Mouse (Mus musculus): ENCODE measurements around the gene Olfr432. TPM values are rescaled to one million over a fixed set of nuclear protein-coding genes. Genes with fewer than 3 reads are reported as not detected.

Gene Olfr432
- polyA plus RNA-seq, 1 experiment, result not detected

DNA sequence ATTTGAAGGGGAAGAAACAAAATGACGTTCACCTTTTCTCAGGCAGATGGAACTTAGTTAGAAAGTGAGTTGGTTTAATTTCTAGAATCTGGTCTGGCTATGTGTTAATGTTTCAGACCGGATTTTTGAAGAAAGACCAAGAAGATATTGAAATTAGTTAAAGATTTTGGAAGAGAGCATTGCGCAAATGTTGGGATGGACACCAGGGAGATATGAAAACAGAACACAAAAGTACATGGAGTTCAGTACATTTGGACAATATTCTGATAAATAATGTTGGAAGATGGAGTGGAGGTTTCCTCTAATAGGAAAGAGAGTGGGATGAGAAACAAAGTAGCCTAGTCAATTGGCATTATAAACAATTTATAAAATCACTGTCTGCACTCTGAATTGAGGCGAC, 2.5 kb downstream of the Olfr432 start:
- Histone ChIP-seq H3K4me3 (ENCODE audit: insufficient read depth, poor library complexity, severe bottlenecking) (no peak overlapping the region), H3ac (ENCODE audit: control insufficient read depth, insufficient read length, low read depth) (no peak overlapping the region), H3K79me2 (ENCODE audit: control insufficient read depth, insufficient read depth) (no peaks in the 10 kb centered on the region), H3K79me3 (ENCODE audit: low read depth) (no peaks in the 10 kb centered on the region), H3K36me3 (ENCODE audit: control insufficient read depth, insufficient read depth) (no peaks in the 10 kb centered on the region), H3K27me3 (ENCODE audit: control insufficient read depth, insufficient read depth, insufficient read length) (no peaks in the 10 kb centered on the region)
- no peak for TF ChIP-seq MAX (IDR thresholded peaks at IDR 0.05)
- TF ChIP-seq USF1 (IDR thresholded peaks at IDR 0.05; ENCODE audit: low read depth), result no peak
- no peak for TF ChIP-seq CTCF (IDR thresholded peaks at IDR 0.05; ENCODE audit: control insufficient read depth, insufficient read depth, insufficient read length)
- TF ChIP-seq CEBPB (IDR thresholded peaks at IDR 0.05; ENCODE audit: low read depth), result no peak
- no peak for TF ChIP-seq MYOD1 (IDR thresholded peaks at IDR 0.05; ENCODE audit: control insufficient read depth, insufficient read length, low read depth)
- no peak for TF ChIP-seq FOSL1 (IDR thresholded peaks at IDR 0.05; ENCODE audit: insufficient read depth, low read length, poor library complexity, severe bottlenecking)
- no peak for TF ChIP-seq MYOG (IDR thresholded peaks at IDR 0.05; ENCODE audit: control insufficient read depth, extremely low read depth, insufficient read length)

DNA sequence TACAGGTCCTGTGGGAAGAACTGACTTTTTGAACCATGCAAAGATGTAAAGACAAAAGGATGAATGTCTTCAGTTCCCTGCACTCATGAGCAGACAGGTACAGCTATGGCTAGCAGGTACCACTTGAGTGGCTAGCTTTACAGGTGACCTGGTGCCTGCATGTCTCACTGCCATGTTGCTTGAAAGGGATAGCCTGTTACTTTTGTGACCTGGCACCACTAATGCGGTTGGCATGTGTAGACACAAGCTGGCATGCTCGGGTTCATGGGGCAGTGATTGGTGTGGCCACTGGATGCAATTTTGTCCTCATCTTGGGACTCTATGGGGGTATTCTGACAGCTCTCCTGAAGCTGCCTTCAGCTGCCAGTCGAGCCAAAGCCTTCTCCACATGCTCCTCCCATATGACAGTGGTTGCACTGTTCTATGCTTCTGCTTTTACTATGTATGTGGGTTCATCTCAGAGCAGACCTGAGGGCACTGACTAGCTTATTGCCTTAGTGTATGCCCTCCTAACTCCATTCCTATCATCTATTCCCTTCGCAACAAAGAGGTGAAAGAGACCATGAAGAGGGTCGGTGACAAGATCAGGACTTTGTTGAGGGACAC, 3.0 kb downstream of the Olfr432 start:
- Histone ChIP-seq H3K36me3 (ENCODE audit: control insufficient read depth, insufficient read depth) (no peaks in the 10 kb centered on the region), H3K79me3 (ENCODE audit: low read depth) (no peaks in the 10 kb centered on the region), H3ac (ENCODE audit: control insufficient read depth, insufficient read length, low read depth) (no peak overlapping the region), H3K79me2 (ENCODE audit: control insufficient read depth, insufficient read depth) (no peaks in the 10 kb centered on the region), H3K27me3 (ENCODE audit: control insufficient read depth, insufficient read depth, insufficient read length) (no peaks in the 10 kb centered on the region), H3K4me3 (ENCODE audit: insufficient read depth, poor library complexity, severe bottlenecking) (no peak overlapping the region)
- TF ChIP-seq MYOD1 (IDR thresholded peaks at IDR 0.05; ENCODE audit: control insufficient read depth, insufficient read length, low read depth) (no peak), CTCF (IDR thresholded peaks at IDR 0.05; ENCODE audit: control insufficient read depth, insufficient read depth, insufficient read length) (no peak)

DNA sequence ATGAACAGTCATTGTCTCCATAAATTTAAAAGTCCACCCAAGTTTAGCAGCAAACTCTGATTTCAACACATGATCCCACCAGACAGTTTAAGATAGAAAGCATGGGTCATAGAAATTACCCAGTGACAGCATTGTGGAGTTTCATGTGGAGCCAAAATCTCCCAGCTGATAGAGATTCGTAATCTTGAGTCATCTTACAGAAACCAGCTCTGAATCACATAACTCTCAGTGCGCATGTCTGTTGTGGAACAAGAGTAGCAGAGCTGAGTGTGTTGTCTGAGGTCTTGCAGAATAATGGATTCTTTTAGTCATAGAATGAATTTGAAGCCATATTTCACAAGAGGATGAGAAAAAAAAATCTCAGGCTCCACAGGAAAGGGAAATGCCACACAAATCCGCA, 4.0 kb downstream of the Olfr432 start:
- no peak for TF ChIP-seq MYOD1 (IDR thresholded peaks at IDR 0.05; ENCODE audit: control insufficient read depth, insufficient read length, low read depth)
- no peak for TF ChIP-seq MAX (IDR thresholded peaks at IDR 0.05)
- no peak for TF ChIP-seq MYOG (IDR thresholded peaks at IDR 0.05; ENCODE audit: control insufficient read depth, extremely low read depth, insufficient read length)
- TF ChIP-seq CEBPB (IDR thresholded peaks at IDR 0.05; ENCODE audit: low read depth), result no peak
- no peak for TF ChIP-seq CTCF (IDR thresholded peaks at IDR 0.05; ENCODE audit: control insufficient read depth, insufficient read depth, insufficient read length)
- TF ChIP-seq USF1 (IDR thresholded peaks at IDR 0.05; ENCODE audit: low read depth), result no peak
- no peak for TF ChIP-seq FOSL1 (IDR thresholded peaks at IDR 0.05; ENCODE audit: insufficient read depth, low read length, poor library complexity, severe bottlenecking)
- no peak overlapping the region for H3ac ChIP-seq (ENCODE audit: control insufficient read depth, insufficient read length, low read depth)
- H3K27me3 ChIP-seq (ENCODE audit: control insufficient read depth, insufficient read depth, insufficient read length), result no peaks in the 10 kb centered on the region
- no peak overlapping the region for H3K4me3 ChIP-seq (ENCODE audit: insufficient read depth, poor library complexity, severe bottlenecking)
- H3K79me3 ChIP-seq (ENCODE audit: low read depth), result no peaks in the 10 kb centered on the region
- no peaks in the 10 kb centered on the region for H3K36me3 ChIP-seq (ENCODE audit: control insufficient read depth, insufficient read depth)
- H3K79me2 ChIP-seq (ENCODE audit: control insufficient read depth, insufficient read depth), result no peaks in the 10 kb centered on the region

DNA sequence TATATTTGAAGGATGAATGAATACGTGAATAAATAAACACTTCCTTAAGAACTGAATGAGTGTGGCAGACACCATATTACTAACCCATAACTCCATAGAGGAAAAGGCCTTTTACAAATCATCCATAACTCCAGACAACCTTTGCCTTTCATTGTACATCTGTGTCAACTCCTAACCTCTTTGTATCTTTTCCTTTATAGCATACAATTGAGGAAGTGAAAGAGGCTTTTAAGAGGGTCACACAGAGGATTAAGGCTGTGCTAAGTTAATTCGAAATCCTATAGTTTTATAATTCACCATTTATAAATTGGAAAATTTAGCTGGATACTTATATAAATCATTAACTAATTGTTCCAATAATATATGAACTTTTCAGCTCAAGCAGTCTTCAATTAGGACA, 6.2 kb downstream of the Olfr432 start:
- Histone ChIP-seq H3K4me3 (ENCODE audit: insufficient read depth, poor library complexity, severe bottlenecking) (no peak overlapping the region), H3K27me3 (ENCODE audit: control insufficient read depth, insufficient read depth, insufficient read length) (no peaks in the 10 kb centered on the region), H3K79me2 (ENCODE audit: control insufficient read depth, insufficient read depth) (no peaks in the 10 kb centered on the region), H3K79me3 (ENCODE audit: low read depth) (no peaks in the 10 kb centered on the region), H3K36me3 (ENCODE audit: control insufficient read depth, insufficient read depth) (no peaks in the 10 kb centered on the region), H3ac (ENCODE audit: control insufficient read depth, insufficient read length, low read depth) (no peak overlapping the region)
- TF ChIP-seq CTCF (IDR thresholded peaks at IDR 0.05; ENCODE audit: control insufficient read depth, insufficient read depth, insufficient read length), result no peak
- TF ChIP-seq FOSL1 (IDR thresholded peaks at IDR 0.05; ENCODE audit: insufficient read depth, low read length, poor library complexity, severe bottlenecking), result no peak
- TF ChIP-seq MYOD1 (IDR thresholded peaks at IDR 0.05; ENCODE audit: control insufficient read depth, insufficient read length, low read depth), result no peak
- no peak for TF ChIP-seq MYOG (IDR thresholded peaks at IDR 0.05; ENCODE audit: control insufficient read depth, extremely low read depth, insufficient read length)
- no peak for TF ChIP-seq MAX (IDR thresholded peaks at IDR 0.05)
- no peak for TF ChIP-seq USF1 (IDR thresholded peaks at IDR 0.05; ENCODE audit: low read depth)
- no peak for TF ChIP-seq CEBPB (IDR thresholded peaks at IDR 0.05; ENCODE audit: low read depth)

DNA sequence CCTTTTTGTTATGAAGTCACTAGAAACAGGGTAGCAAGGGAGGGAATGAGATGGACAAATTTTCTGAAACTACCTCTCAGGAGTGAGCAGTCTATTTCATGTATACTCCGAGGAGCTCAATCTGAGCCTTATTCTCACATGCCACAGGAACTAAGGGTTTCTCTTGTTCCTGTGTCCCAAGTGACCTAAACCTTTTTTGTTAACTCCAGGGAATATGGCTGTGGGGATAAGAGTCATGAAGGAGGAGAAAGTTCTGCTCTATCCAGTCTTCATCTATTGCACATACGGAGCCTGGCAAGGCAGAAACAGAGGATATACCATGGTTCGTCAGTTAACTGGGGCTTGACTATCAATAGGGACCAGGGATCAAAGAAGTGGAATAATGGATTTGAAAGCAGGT, 17.3 kb downstream of the Olfr432 start, which contains the start of gene Olfr430:
Olfr430 (plus strand) TSS at position 301 of the 400 bp plus-strand sequence.
- TF ChIP-seq USF1 (IDR thresholded peaks at IDR 0.05; ENCODE audit: low read depth) (no peak), FOSL1 (IDR thresholded peaks at IDR 0.05; ENCODE audit: insufficient read depth, low read length, poor library complexity, severe bottlenecking) (no peak), MYOG (IDR thresholded peaks at IDR 0.05; ENCODE audit: control insufficient read depth, extremely low read depth, insufficient read length) (no peak), MAX (IDR thresholded peaks at IDR 0.05) (no peak)
- no peaks in the 10 kb centered on the region for H3K27me3 ChIP-seq (ENCODE audit: control insufficient read depth, insufficient read depth, insufficient read length)
- no peaks in the 10 kb centered on the region for H3K79me2 ChIP-seq (ENCODE audit: control insufficient read depth, insufficient read depth)
- H3K4me3 ChIP-seq (ENCODE audit: insufficient read depth, poor library complexity, severe bottlenecking), result no peak within 1 kb of the TSS
- no peaks in the 10 kb centered on the region for H3K79me3 ChIP-seq (ENCODE audit: low read depth)
- no peaks in the 10 kb centered on the region for H3K36me3 ChIP-seq (ENCODE audit: control insufficient read depth, insufficient read depth)
- no peak within 1 kb of the TSS for H3ac ChIP-seq (ENCODE audit: control insufficient read depth, insufficient read length, low read depth)

DNA sequence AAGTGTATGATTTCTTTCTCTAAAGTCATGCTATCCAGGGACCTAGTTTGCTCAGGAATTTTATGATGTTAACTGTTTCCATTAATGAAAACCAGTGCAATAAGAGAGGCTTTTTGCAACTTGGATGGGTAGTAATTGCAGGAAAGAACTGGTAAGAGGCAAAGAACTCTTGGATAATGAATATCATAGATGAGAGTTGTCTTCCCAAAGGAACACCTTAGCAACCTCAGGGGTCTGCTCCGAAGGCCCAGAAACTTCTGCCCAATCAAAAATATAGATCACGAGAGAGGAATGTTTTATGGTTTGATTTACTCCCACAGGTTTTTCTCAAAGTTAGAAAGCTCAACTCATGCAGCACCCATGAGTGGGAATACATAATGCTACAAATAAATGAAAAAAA, 35.0 kb downstream of the Olfr432 start, which contains the start of gene Olfr429:
Olfr429 (plus strand) TSS at position 301 of the 400 bp plus-strand sequence.
- Histone ChIP-seq H3K27me3 (ENCODE audit: control insufficient read depth, insufficient read depth, insufficient read length) (no peaks in the 10 kb centered on the region), H3K79me2 (ENCODE audit: control insufficient read depth, insufficient read depth) (no peaks in the 10 kb centered on the region), H3ac (ENCODE audit: control insufficient read depth, insufficient read length, low read depth) (no peak within 1 kb of the TSS), H3K36me3 (ENCODE audit: control insufficient read depth, insufficient read depth) (no peaks in the 10 kb centered on the region), H3K4me3 (ENCODE audit: insufficient read depth, poor library complexity, severe bottlenecking) (no peak within 1 kb of the TSS), H3K79me3 (ENCODE audit: low read depth) (no peaks in the 10 kb centered on the region)
- no peak for TF ChIP-seq FOSL1 (IDR thresholded peaks at IDR 0.05; ENCODE audit: insufficient read depth, low read length, poor library complexity, severe bottlenecking)
- no peak for TF ChIP-seq MYOG (IDR thresholded peaks at IDR 0.05; ENCODE audit: control insufficient read depth, extremely low read depth, insufficient read length)
- no peak for TF ChIP-seq MYOD1 (IDR thresholded peaks at IDR 0.05; ENCODE audit: control insufficient read depth, insufficient read length, low read depth)
- no peak for TF ChIP-seq CEBPB (IDR thresholded peaks at IDR 0.05; ENCODE audit: low read depth)
- TF ChIP-seq CTCF (IDR thresholded peaks at IDR 0.05; ENCODE audit: control insufficient read depth, insufficient read depth, insufficient read length), result no peak
- no peak for TF ChIP-seq USF1 (IDR thresholded peaks at IDR 0.05; ENCODE audit: low read depth)
- no peak for TF ChIP-seq MAX (IDR thresholded peaks at IDR 0.05)
